Mouse (Mus musculus) yolk sac, embryonic 10.5 days (tissue): Measurements from ENCODE around the gene Nemp1.
A peak's percentile ranks its signal among the peaks of the same experiment; 100 is the strongest.

Experiments used
- DNase-seq: peaks from one replicate; pipeline ENCODE4 v3.0.0-alpha.2; 2017; ENCODE audit warnings: low spot score

Gene Nemp1

GRCm38 (mm10) chr10:127666501-127667268 is at the start of gene Nemp1:
Nemp1 (plus strand) TSS chr10:127666901.
- DNase-seq, result peak; percentile 87

DNA sequence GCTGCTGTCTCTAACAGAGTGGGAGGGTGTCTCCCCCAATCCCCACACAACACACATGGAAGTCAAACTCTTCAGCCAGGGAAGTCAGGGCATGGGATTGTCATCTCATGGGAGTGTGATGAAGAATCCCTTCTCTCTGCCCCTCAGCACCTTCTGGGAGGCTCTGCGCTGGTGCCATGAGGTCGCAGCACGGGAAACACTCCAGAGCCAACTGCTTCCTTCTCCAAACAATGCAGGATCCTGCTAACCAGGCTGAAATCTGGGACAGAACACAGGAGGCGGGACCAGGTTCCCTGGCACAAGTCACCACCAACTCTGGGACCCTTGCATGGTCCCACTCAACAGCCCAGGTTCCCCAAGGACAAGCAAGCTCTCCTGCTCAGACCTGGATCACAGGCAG is 49.4 kb upstream of the Nemp1 start:
- no peak for DNase-seq

- DNase-seq, result no peak
Measured at GRCm38 (mm10) chr10:127618173-127618572, 48.5 kb upstream of the Nemp1 start.

DNA sequence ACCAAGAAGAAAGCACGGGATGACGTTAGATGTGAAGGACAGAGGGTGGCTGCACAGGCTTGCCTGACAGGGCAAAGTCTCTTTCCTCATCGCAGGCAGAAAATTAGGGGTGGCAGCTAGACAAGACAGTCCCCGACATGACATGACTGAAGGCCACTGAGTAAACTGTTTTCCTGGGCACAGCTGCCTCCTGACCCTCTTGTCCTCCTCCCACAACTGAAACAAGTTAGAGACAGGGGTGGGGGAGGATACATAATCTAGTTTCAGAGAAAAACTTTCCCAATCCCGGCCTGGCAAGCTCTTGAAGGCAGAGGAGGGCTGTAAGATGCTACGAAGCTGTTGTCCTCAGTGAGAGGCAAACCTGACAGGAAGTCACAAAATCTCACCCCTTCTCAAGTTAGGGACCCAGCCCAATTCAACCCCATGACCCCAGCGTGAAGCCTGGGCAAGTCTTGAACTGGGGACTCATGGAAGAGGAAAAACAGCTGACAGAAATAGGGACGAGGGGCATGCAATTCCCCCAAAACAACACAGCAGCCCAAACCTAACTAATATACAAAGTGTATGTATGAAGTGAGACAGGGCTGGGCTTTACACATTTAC is 47.5 kb upstream of the Nemp1 start:
- DNase-seq, result peak; percentile 13

- peak; percentile 56 for DNase-seq
Measured at GRCm38 (mm10) chr10:127619941-127620405, 46.7 kb upstream of the Nemp1 start.

DNA sequence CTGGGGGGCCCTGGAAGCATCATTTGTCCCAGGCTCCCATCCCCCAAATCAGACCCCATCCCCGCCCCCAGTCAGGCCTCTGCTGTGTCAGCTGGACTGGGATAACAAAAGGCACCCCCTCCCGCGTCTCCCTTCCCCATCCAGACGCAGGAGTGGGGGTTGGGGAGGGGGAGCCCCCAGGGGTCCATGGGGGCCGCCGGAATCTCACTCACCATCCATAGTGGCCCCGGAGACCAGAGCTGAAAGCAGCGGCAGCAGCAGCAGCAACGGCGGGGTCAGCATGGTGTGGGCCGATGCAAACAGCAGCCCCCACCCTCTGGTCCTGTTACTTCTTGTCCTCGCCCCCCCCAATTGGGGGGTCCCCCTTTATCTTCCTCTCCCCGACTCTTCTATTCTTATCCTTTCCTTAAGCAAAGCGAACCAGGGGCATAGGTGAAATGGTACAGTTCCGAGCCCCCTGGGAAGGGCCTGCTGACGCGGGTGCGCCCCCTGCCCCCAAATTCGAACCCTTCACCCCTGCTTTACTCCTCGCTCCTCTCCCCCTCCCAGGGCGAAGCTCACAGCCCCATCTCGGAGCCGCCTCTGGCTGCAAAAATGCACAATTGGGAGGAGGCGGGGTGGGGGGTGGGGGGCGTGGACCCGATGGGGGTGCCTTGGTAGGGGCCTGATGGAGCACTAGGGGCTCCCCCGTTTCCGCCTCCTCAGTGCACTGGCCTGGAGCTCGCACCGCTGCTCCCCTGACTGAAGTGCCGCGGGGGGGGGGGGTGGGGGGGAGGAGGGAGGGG is 46.1 kb upstream of the Nemp1 start, which contains the start of gene Lrp1:
Gene Lrp1 (minus strand): TSS at position 743 of the 785 bp plus-strand sequence.
- DNase-seq, result peak; percentile 50

- DNase-seq, result peak; percentile 94
Measured at GRCm38 (mm10) chr10:127621191-127622056, 45.3 kb upstream of the Nemp1 start.

DNA sequence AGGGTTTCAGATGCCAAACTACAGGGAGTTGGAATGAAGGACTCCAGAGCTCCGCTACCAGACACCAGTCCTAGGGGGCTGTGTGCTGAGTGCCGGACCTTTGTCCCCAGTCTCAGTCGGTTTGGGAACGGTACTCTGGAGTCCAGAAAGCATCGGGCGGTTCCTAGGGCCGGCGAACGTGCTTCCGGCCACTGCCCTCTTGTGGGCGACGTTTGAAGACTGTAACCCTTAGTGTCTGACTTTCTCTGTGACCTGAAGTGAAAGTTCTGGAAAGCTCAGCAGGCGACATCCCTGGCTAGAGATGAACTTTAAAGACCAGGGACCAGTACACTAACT is 44.7 kb upstream of the Nemp1 start:
- no peak for DNase-seq

DNA sequence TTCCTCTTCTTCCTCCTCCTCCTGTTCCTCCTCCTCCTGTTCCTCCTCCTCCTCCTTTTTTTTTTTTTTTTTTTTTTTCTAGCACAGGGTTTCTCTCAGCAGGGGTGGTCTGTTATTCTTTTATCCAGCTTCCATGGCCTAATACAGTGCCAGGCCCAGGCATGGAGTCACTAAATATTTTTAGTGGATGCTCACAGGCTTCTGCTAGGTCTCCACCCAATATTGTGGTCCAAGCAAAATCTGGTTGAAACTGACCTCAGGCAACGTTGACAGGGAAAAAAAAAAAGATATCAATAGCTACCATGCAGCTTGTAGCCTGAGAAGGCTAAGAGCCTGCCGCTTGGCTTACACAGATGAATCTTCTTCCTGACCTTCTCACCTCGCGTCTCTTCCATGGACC is 44.0 kb upstream of the Nemp1 start:
- DNase-seq, result no peak

DNA sequence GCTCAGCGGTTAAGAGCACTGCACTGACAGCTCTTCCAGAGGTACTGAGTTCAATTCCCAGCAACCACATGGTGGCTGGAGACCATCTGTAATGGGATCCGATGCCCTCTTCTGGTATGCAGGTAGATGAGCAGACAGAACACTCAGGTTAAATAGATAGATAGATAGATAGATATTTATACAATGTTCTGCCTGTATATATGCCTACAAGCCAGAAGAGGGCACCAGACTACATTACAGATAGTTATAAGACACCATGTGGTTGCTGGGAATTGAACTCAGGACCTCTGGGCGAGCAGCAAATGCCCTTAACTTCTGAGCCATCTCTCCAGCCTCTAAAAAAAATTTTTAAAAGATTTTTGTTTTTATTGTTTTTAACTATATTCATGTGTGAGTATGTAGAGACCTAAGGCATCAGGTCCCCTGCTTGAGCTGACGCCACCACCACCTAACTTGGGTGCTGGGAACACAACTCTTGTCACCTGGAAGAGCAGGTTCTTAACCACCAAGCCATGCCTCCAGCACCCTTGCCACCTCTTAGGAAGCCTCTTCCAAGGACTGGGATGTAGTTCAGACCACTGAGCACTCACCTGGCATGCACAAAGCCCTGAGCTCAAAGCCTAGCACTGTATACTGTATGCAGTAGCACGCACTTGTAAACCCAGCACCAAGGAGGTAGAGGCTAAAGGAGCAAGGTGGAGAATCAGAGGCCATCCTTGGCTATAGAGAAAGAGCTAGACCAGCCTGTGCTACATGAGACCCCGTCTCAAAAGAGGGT is 43.1 kb upstream of the Nemp1 start:
- DNase-seq, result no peak

GRCm38 (mm10) chr10:127626433-127626832 is 40.3 kb upstream of the Nemp1 start:
- DNase-seq, result no peak

DNA sequence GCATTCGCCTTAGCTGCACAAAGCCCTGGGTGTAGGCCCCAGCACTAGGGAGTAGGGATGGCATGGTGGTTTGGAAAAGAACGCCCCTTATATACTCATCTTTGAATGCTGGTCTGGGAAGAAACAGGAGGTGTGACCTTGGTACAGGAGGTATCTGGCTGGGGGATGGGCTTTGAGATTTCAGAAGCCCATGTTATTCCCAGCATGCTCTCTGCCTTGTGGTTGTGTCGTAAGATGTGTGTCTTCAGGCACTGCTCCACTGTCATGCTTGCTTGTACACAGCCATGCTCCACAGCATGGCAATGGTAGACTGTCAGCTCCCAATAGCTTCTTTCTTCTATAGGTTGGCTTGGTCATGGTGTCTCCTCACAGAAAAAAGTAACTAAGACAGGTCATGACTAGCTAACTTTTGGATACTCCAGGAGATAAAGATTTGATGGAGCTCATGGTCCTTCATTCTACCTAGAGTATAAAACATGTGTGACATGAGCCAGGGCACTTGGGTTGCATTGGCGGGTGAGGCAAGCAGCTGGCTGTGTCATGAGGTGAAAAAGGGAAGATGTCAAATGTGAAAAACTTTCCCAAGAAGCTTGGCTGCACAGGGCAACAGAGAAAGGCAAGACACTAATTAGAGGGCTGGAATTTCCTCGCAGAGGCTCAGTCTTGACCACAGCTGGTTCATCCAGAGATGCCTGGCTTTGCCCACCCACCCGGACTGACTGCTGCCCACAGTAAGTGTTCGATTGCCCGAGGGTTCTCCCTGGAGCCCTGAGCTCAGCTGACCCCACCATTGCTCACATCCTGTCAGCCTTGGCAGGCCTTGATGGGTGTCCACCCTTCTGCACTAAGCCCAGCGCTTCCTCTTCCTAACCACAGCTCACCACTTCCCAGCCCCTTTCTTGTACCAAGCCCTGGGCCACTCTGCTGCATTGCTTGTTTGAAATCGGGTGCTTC is 35.2 kb upstream of the Nemp1 start:
- no peak for DNase-seq

DNA sequence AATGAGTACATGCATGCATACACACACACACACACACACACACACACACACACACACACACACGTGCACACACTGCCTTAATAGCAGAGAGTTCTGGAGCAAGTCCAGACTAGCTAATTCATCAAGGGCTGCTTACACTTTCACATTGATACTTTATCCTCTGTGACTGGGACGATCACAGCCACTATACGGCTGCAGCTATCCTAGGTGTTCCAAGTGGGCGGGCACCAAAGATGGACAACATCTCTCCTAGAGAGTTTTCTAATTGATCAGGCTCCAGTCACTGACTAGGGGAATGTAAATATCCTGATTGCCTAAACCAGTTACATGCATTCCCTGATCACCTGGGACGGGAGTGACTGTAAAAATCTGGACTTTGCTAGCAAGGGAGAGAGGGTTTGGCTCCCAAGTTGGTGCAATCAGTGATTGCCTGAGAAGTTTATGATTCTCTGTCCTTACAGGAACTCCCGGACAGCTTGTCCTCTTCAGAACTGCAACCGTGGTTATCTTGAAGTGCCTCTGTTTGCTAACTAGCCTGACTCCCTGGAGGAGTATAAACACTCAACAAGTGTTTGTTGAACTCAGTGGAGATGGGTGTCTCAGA is 33.9 kb upstream of the Nemp1 start:
- DNase-seq, result no peak

GRCm38 (mm10) chr10:127640421-127640820 is 26.3 kb upstream of the Nemp1 start:
- no peak for DNase-seq

DNA sequence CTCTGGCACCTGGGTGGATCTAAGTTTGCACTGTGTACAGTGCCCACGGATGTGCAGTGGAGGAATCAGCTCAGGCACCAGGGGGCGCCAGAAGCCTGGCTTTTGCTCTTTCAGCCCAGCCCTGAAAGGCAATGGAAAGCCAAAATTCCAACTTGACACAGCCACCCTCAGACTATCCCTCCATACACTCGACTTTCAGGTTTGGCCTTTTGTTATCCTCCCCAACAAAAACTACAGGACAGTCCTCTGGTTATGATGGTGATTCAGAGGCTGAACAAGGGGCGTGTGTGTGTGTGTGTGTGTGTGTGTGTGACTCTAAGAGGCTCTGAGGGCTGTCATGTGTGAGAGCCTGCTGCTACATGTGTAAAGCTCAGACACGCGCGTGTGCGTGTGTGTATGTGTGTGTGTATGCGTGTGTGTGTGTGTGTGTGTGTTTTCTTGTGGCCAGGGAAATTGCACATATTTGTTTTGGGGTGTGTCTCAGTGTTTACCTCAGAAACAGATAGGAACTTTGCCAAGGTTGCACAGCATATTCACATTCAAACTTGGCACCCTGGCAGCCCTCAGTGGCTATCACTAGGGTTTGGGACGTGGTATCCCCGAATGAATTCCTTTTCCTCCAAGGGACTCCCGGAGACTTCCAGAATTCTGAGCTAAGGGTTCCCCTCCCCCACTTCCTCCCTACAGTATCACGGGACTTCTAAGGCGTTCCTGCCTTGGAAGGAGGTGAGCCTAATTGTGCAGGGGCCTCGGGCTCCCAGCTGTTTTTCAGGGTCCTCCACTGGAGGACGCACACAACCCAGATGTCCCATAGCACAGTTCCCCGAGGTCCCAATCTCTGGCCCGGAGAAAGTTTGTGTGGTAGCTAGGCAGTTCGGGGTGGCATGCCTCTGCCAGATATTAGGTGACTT is 24.6 kb upstream of the Nemp1 start:
- DNase-seq, result peak; percentile 75

- DNase-seq, result peak; percentile 76
Measured at GRCm38 (mm10) chr10:127642772-127643552, 23.7 kb upstream of the Nemp1 start, which contains the start of gene Stat6. Stat6 (plus strand) TSS chr10:127642986.

DNA sequence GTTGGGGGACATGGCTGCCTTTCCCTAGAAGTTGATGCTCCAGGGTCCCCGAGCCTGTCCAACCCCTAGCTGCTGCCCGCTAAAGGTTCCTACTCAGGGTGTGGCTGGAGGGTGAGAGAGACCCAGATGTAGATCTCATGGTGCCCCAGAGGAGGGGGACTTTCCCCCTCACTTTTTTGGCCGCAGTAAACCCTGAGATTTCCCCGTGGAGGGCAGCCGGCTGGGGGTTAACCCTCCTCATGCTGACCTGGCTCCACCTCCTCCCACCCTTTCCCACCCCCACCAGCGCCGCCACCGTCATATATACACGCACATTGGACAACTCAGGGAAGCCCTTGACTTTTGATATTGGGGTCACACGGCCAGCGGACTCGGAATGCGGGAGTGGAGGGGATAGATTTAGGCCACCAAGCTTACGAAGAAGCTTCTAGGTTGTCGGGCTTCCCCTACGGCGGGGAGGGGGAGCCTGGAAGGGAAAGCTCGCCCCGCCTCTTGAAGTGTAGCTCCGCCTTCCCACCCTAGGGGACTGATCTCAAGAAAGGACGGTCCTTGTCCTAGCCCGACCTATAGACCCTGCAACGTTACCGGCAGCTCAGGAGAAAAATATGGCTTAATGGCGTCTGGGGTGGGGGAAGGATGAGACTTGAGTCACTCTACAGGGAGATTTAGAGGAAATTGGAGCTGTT is 23.0 kb upstream of the Nemp1 start:
- peak; percentile 84 for DNase-seq
